Mouse (Mus musculus) testis, adult 2 months (tissue): Measurements from ENCODE around the gene Omd. TPM values are rescaled to one million over a fixed set of nuclear protein-coding genes. Genes with fewer than 3 reads are reported as not detected.
"Not testable (repeated sequence)": the region's sequence is repeated elsewhere in the genome, so short reads cannot be mapped to it uniquely, and the experiment has no call there.

Experiments used
- H3K27ac ChIP-seq: fragments of 200-500 bp; 2 replicates; pipeline ENCODE4 v1.5.1; 2012; ENCODE audit warnings: low read depth, low read length; ENCODE audit not compliant: control insufficient read depth, insufficient read depth
- H3K27me3 ChIP-seq: fragments of 200-500 bp; 2 replicates; pipeline ENCODE4 v1.6.1; 2012; ENCODE audit warnings: mild to moderate bottlenecking, low read length, moderate library complexity; ENCODE audit not compliant: control insufficient read depth, insufficient read depth
- H3K36me3 ChIP-seq: fragments of 200-500 bp; 2 replicates; pipeline ENCODE4 v1.6.1; 2012; ENCODE audit warnings: mild to moderate bottlenecking, low read length; ENCODE audit not compliant: control insufficient read depth, insufficient read depth
- H3K4me1 ChIP-seq: fragments of 200-500 bp; 2 replicates; pipeline ENCODE4 v1.6.1; 2012; ENCODE audit warnings: low read length; ENCODE audit not compliant: control insufficient read depth, insufficient read depth
- H3K4me3 ChIP-seq: fragments of 200-500 bp; 2 replicates; pipeline ENCODE4 v1.5.1; 2012; ENCODE audit warnings: low read depth, mild to moderate bottlenecking, low read length, moderate library complexity, mixed read lengths; ENCODE audit not compliant: control insufficient read depth
- CTCF ChIP-seq: fragments of 200-500 bp; IDR thresholded peaks from 2 replicates; pipeline ENCODE4 v1.5.1; 2012; ENCODE audit warnings: low read depth, mild to moderate bottlenecking, inconsistent platforms, low read length, moderate library complexity; ENCODE audit not compliant: control insufficient read depth, insufficient read depth, insufficient replicate concordance
- POLR2A ChIP-seq: fragments of 200-500 bp; IDR thresholded peaks from 2 replicates; pipeline ENCODE4 v1.6.1; 2012; ENCODE audit warnings: low read depth, mild to moderate bottlenecking, inconsistent platforms, low read length, moderate library complexity; ENCODE audit not compliant: control insufficient read depth
- polyA plus RNA-seq: library from polyadenylated mRNA; depleted of rRNA; stranded (reverse); fragments of >200 nt; gene quantifications from 2 replicates; pipeline ENCODE4 v1.2.3, GENCODE M21; 2012

Omd gene
- polyA plus RNA-seq, 1 experiment: 0.20 TPM

DNA sequence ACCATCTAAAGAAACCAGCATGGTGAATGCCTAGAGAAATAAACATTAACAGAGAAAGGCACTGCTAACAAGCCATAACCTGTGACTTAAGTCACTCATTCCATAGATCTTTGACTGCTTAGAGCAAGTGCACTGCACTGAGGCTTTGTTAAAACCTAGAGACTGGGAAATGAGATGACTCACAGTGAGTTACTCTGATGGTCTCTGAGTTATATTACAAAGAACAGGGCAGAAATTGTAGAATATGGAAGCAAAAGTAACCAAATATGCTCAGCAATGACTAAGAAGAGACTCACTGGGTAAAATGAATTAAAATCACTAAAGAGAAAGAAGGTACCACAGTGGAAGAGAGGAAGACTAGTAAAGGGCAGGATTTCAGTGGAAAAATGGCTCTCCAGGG is 1.6 kb downstream of the Omd start:
- TF ChIP-seq CTCF (no peak), POLR2A (no peak)
- H3K27ac ChIP-seq: no peak overlapping the region
- no peak overlapping the region for H3K4me3 ChIP-seq
- H3K4me1 ChIP-seq: no peaks in the 10 kb centered on the region
- H3K36me3 ChIP-seq: no peaks in the 10 kb centered on the region
- H3K27me3 ChIP-seq: no peaks in the 10 kb centered on the region

DNA sequence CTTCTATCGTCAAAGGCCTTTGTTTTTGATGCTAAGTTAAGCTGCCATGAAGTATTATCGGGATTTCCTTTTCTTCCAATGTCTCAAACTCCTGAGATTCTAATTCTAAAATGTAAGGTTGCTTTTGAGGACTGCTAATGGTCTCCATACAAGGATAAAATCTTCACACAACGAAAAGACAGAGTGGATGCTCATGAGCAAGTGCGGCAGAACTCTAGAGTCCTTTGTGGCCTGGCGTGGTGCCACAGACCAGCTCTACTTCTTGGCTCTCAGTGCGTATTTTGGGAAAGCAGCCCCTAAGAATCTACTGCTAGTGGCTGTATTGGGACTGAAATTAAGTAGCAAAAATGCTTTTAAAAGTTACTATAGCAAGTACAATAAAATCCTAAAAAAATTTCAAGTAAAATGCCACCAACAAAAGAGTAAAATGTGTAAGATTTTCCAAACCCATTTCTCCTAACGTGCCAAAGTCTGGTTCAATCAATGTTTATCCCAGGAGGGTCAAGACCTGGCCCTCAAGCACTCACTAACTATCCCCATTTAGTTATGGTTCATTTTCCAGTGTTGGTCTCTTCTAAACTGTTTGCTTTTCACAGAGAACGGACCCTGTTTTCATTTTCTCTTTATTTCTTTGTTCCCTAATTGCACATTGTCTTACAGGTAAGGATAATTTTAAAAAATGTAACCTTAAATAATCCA is 2.2 kb downstream of the Omd start:
- Histone ChIP-seq H3K27ac (no peak overlapping the region), H3K4me1 (no peaks in the 10 kb centered on the region), H3K27me3 (no peaks in the 10 kb centered on the region), H3K36me3 (no peaks in the 10 kb centered on the region), H3K4me3 (no peak overlapping the region)
- TF ChIP-seq CTCF: no peak

DNA sequence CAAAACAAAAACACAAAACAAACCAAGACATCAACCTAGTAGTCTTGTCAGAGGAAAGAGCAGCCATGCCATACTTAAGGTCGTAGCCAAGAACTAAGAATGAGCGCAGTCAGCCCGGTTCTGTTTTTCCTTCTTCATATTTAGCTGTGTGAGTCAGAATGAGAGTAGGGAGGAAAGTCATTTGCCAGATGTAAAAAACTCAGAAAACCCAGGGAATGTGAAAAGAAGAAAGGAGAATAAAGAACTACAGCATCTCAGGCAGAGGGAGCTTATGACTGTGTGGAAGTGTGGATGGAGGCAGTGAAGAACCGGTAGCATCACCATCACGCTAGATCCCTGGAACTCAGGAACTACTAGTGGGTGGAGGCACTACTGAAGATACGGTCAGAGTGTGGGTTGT is 3.8 kb downstream of the Omd start:
- TF ChIP-seq POLR2A (no peak), CTCF (no peak)
- no peaks in the 10 kb centered on the region for H3K4me1 ChIP-seq
- no peak overlapping the region for H3K27ac ChIP-seq
- no peaks in the 10 kb centered on the region for H3K36me3 ChIP-seq
- no peaks in the 10 kb centered on the region for H3K27me3 ChIP-seq
- no peak overlapping the region for H3K4me3 ChIP-seq

DNA sequence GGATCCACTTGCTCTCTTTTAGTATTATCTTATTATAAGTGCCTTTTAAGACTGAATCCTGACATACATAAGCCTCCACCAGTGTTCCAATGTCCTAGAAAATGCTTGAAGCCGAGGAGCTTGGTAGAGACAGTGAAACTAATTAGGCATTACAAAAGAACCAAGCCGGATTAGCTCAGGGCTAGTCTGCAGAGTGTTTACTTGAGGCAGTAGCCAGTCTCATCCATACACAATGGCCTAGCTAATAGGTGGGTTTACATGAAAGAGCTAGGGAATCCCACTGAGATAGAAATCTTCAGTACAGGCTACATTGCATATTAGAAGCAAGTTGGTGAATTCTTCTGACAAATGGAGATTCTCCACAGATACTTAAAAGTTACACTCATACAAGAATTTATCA is 20.3 kb downstream of the Omd start:
- H3K27ac ChIP-seq, H3K27me3 ChIP-seq, H3K4me1 ChIP-seq, H3K4me3 ChIP-seq, H3K36me3 ChIP-seq: not testable (repeated sequence)

DNA sequence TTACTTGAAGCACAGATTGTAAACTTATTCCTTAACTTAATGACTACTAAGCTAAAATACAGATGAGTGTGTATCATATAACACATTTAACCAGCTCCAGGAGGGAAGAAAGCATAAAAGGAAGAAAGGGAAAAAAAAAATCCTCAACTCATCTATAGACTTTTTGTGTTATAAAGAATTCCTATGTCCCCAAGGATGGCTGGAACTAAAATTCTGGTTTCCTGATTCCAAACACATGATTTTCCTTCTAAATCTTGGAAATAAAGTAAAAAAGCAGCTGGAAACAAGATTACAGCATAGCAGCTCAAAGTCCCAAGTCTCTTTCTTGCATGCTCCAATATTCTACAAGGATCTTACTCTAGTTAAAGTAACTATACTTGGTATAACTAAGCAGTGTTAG is 21.3 kb downstream of the Omd start:
- Histone ChIP-seq H3K36me3 (no peaks in the 10 kb centered on the region), H3K27me3 (no peaks in the 10 kb centered on the region), H3K4me1 (no peaks in the 10 kb centered on the region), H3K27ac (no peak overlapping the region), H3K4me3 (no peak overlapping the region)
- no peak for TF ChIP-seq CTCF
- TF ChIP-seq POLR2A: no peak

DNA sequence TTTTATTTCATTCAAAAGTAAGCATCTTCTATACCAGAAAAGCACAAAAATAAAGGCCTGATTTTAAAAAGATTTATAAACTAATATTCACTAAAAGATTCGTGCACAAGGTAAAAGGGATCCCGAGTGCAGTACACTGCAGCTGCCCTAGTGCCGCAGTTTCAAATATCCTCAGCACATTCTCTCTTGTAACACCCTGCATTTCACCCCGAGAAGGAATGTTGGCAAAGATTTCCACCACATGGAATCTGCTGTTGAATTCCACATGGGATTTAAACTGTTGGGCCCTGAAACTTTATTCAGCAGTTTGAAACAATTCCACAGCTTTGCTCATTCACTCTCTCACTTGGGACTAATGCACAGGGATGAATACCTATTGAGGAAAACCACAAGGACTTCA is 25.5 kb downstream of the Omd start, which contains the start of gene Ogn:
Ogn (plus strand) TSS at position 333 of the 400 bp plus-strand sequence.
- no peaks in the 10 kb centered on the region for H3K4me1 ChIP-seq
- no peaks in the 10 kb centered on the region for H3K36me3 ChIP-seq
- no peaks in the 10 kb centered on the region for H3K27me3 ChIP-seq
- no peak for TF ChIP-seq CTCF
- TF ChIP-seq POLR2A: no peak
- no peak within 1 kb of the TSS for H3K27ac ChIP-seq
- H3K4me3 ChIP-seq: no peak within 1 kb of the TSS

DNA sequence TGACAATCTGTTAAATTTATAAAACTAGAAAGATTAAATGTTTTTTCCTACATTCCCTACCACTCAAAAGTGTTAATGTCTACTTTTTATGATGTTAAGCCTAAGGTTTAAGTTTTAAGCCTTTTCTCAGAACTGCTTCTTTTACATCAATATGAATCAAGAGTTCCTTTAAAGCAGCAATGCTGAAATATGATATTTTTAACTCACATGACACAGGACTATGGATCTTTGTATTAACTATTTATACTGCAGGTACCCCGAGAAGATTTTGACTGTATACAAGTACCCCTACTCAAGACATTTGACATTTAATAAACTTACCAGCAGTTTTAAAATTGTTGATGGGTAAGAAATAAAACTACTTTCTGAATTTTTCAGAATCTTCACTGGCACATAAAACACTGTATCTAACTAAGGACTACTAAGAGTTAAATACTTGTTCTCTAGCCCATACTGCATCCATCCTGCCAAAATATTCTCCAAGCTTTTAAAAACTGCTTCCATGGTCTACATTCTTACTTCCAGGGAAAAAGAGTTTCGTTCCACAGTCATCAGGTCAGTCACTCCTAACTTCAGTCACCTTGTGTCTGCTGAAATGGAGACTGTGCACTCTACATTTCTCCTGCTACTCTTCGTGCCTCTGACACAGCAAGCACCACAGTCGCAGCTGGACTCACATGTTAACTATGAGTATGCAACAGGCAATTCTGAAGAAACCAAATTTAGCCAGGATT is 26.5 kb downstream of the Omd start:
- TF ChIP-seq POLR2A: no peak
- TF ChIP-seq CTCF: no peak
- no peak overlapping the region for H3K4me3 ChIP-seq
- H3K36me3 ChIP-seq: no peaks in the 10 kb centered on the region
- no peak overlapping the region for H3K27ac ChIP-seq
- no peaks in the 10 kb centered on the region for H3K4me1 ChIP-seq
- H3K27me3 ChIP-seq: no peaks in the 10 kb centered on the region

DNA sequence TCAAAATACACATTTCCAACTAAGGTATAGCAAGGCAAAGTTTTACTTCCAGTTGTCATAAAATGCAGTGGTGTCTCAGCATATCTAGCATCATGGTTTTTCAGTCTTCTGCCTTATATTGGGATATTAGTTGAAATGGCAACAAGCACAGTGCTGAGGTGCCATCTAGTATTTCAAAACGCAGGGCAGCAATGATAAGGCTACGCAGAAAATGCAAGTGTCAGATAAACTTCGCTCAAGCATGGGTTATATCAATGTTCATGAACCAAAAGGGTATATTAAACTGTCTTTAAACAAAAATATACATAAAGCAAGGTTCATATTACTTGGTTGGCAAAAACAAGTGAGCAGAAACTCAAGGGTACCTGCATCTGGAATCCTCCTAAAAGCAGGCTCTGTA is 34.8 kb downstream of the Omd start:
- no peaks in the 10 kb centered on the region for H3K36me3 ChIP-seq
- H3K4me1 ChIP-seq: no peaks in the 10 kb centered on the region
- H3K27me3 ChIP-seq: no peaks in the 10 kb centered on the region
- TF ChIP-seq POLR2A (no peak), CTCF (no peak)
- no peak overlapping the region for H3K4me3 ChIP-seq
- no peak overlapping the region for H3K27ac ChIP-seq
